Mouse (Mus musculus): ENCODE results near the gene As3mt.

The As3mt gene

DNA sequence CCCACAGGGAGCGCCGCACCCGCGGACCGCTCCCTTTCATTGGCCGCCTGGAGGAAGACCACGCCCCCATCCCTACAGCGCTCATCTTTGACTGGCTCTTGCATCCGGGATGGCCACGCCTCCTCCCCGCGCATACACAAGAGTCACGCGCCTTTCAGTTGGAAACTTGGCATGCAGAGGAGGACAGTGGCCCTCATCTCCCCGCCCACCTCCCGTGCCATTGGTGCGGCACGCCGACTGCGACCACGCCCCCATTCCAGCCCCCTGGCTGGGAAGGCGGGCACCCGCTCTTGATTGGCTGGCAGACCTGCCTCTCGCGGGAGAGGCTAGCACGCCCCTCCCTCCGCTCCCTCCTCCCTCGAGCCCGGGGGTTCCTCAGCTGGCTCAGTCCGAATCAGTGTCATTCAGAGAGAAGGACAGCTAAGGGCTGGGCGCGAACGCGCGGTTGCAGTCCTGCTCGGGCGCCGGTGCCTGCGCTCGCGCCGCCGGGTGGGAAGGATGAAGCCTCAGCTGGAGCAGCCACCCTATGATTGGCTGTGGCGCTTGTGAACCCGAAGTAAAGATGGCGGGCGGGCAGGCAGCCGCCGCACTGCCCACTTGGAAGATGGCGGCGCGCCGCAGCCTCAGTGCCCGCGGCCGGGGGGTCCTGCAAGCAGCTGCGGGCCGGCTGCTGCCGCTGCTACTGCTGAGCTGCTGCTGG, 54.1 kb downstream of the As3mt start, which contains the start of gene Cnnm2:
Gene Cnnm2, plus strand, starts transcription at position 350 of the 700 bp plus-strand sequence.
- Histone ChIP-seq H3K4me3 (replicated peaks; ENCODE audit: low read length) (peak within 1 kb of the TSS; percentile 95), H3K36me3 (ENCODE audit: insufficient read depth, low read length) (peaks cover 7% of the 10 kb centered on the region), H3K4me1 (replicated peaks; ENCODE audit: low read depth, low read length) (peaks cover 56% of the 10 kb centered on the region), H3K9me3 (ENCODE audit: low read length) (no peaks in the 10 kb centered on the region), H3K27me3 (ENCODE audit: insufficient read depth, low read length) (peaks cover 21% of the 10 kb centered on the region)
- no peak for TF ChIP-seq POU5F1 (IDR thresholded peaks at IDR 0.05; ENCODE audit: borderline replicate concordance, low read length)
- no peak for TF ChIP-seq NANOG (IDR thresholded peaks at IDR 0.05; ENCODE audit: borderline replicate concordance, low read length)

DNA sequence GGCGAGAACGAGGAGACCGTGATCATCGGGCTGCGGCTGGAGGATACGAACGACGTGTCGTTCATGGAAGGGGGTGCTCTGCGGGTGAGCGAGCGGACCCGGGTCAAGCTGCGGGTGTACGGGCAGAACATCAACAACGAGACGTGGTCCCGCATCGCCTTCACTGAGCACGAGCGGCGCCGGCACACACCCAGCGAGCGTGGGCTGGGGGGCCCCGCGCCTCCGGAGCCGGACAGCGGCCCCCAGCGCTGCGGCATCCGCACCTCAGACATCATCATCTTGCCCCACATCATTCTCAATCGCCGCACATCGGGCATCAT, 54.7 kb downstream of the As3mt start:
- Histone ChIP-seq H3K4me3 (replicated peaks; ENCODE audit: low read length) (peak overlapping the region; percentile 95), H3K4me1 (replicated peaks; ENCODE audit: low read depth, low read length) (peaks cover 56% of the 10 kb centered on the region), H3K27me3 (ENCODE audit: insufficient read depth, low read length) (peaks cover 21% of the 10 kb centered on the region), H3K9me3 (ENCODE audit: low read length) (no peaks in the 10 kb centered on the region), H3K36me3 (ENCODE audit: insufficient read depth, low read length) (peaks cover 11% of the 10 kb centered on the region)
- TF ChIP-seq POU5F1 (IDR thresholded peaks at IDR 0.05; ENCODE audit: borderline replicate concordance, low read length) (no peak), NANOG (IDR thresholded peaks at IDR 0.05; ENCODE audit: borderline replicate concordance, low read length) (no peak), CTCF (conservative IDR thresholded peaks at IDR 0.05; ENCODE audit: low read length) (no peak)

GRCm38 (mm10) chr19:46762291-46762991, 55.2 kb downstream of the As3mt start:
- H3K9me3 ChIP-seq (ENCODE audit: low read length), result no peaks in the 10 kb centered on the region
- H3K4me3 ChIP-seq (replicated peaks; ENCODE audit: low read length), result peak overlapping the region; percentile 95
- H3K27me3 ChIP-seq (ENCODE audit: insufficient read depth, low read length), result peaks cover 21% of the 10 kb centered on the region
- H3K36me3 ChIP-seq (ENCODE audit: insufficient read depth, low read length), result peaks cover 14% of the 10 kb centered on the region
- TF ChIP-seq POU5F1 (IDR thresholded peaks at IDR 0.05; ENCODE audit: borderline replicate concordance, low read length), result no peak
- no peak for TF ChIP-seq CTCF (conservative IDR thresholded peaks at IDR 0.05; ENCODE audit: low read length)
- TF ChIP-seq NANOG (IDR thresholded peaks at IDR 0.05; ENCODE audit: borderline replicate concordance, low read length), result no peak
- peaks cover 59% of the 10 kb centered on the region for H3K4me1 ChIP-seq (replicated peaks; ENCODE audit: low read depth, low read length)

DNA sequence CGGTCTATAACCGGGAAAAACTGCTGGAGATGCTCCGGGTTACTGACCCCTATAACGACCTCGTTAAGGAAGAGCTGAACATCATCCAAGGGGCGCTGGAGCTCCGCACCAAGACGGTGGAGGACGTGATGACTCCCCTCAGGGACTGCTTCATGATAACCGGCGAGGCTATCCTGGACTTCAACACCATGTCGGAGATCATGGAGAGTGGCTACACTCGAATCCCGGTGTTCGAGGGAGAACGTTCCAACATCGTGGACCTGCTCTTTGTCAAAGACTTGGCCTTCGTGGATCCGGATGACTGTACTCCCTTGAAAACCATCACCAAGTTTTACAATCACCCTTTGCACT, 55.7 kb downstream of the As3mt start:
- peak overlapping the region; percentile 95 for H3K4me3 ChIP-seq (replicated peaks; ENCODE audit: low read length)
- peaks cover 20% of the 10 kb centered on the region for H3K36me3 ChIP-seq (ENCODE audit: insufficient read depth, low read length)
- no peaks in the 10 kb centered on the region for H3K9me3 ChIP-seq (ENCODE audit: low read length)
- peaks cover 62% of the 10 kb centered on the region for H3K4me1 ChIP-seq (replicated peaks; ENCODE audit: low read depth, low read length)
- peaks cover 21% of the 10 kb centered on the region for H3K27me3 ChIP-seq (ENCODE audit: insufficient read depth, low read length)
- TF ChIP-seq CTCF (conservative IDR thresholded peaks at IDR 0.05; ENCODE audit: low read length) (no peak), NANOG (IDR thresholded peaks at IDR 0.05; ENCODE audit: borderline replicate concordance, low read length) (no peak), POU5F1 (IDR thresholded peaks at IDR 0.05; ENCODE audit: borderline replicate concordance, low read length) (no peak)

DNA sequence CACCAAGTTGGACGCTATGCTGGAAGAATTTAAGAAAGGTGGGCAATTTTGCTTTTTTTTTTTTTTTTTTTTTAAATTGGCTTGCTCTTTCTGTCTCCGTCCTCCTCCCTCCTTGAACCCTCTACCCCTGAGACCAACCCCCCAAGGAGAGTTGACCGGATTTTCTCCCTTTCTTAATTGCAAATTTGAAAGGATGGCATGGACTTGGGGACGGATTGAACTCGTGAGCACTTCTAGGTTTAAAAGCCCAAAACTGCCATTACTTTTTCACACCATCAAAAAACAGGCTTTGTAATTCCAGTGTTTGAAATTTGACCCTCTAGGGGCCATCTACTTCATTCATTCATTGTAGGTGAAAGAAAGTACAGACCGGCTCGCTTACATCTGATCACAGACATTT, 56.1 kb downstream of the As3mt start:
- peaks cover 21% of the 10 kb centered on the region for H3K36me3 ChIP-seq (ENCODE audit: insufficient read depth, low read length)
- TF ChIP-seq CTCF (conservative IDR thresholded peaks at IDR 0.05; ENCODE audit: low read length) (no peak), POU5F1 (IDR thresholded peaks at IDR 0.05; ENCODE audit: borderline replicate concordance, low read length) (no peak), NANOG (IDR thresholded peaks at IDR 0.05; ENCODE audit: borderline replicate concordance, low read length) (no peak)
- no peaks in the 10 kb centered on the region for H3K9me3 ChIP-seq (ENCODE audit: low read length)
- peaks cover 21% of the 10 kb centered on the region for H3K27me3 ChIP-seq (ENCODE audit: insufficient read depth, low read length)
- H3K4me3 ChIP-seq (replicated peaks; ENCODE audit: low read length), result peak overlapping the region; percentile 95
- peaks cover 62% of the 10 kb centered on the region for H3K4me1 ChIP-seq (replicated peaks; ENCODE audit: low read depth, low read length)

- H3K4me3 ChIP-seq (replicated peaks; ENCODE audit: low read length), result peak overlapping the region; percentile 95
- H3K27me3 ChIP-seq (ENCODE audit: insufficient read depth, low read length), result peaks cover 21% of the 10 kb centered on the region
- no peaks in the 10 kb centered on the region for H3K9me3 ChIP-seq (ENCODE audit: low read length)
- H3K36me3 ChIP-seq (ENCODE audit: insufficient read depth, low read length), result peaks cover 27% of the 10 kb centered on the region
- H3K4me1 ChIP-seq (replicated peaks; ENCODE audit: low read depth, low read length), result peaks cover 62% of the 10 kb centered on the region
- TF ChIP-seq NANOG (IDR thresholded peaks at IDR 0.05; ENCODE audit: borderline replicate concordance, low read length) (no peak), CTCF (conservative IDR thresholded peaks at IDR 0.05; ENCODE audit: low read length) (no peak), POU5F1 (IDR thresholded peaks at IDR 0.05; ENCODE audit: borderline replicate concordance, low read length) (no peak)
Measured at GRCm38 (mm10) chr19:46763932-46764762, 56.9 kb downstream of the As3mt start.

DNA sequence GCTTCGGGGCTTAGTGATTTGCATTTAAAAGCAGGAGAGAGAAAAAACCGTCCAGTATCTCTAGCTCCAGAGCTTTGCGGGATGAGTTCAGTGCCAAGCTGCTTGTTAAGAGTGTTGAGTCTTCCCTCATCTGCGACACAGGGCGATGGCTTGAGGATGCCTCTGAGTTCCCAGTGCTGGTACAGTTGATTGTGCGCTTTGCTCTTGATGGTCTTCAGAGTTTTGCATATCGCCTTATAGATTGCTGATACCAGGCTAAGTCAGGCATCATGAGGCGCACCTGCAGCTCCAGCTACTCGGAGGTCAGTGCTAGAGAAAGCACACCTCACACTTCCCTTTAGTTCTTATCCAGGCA, 57.5 kb downstream of the As3mt start:
- Histone ChIP-seq H3K27me3 (ENCODE audit: insufficient read depth, low read length) (peaks cover 21% of the 10 kb centered on the region), H3K9me3 (ENCODE audit: low read length) (no peaks in the 10 kb centered on the region), H3K4me3 (replicated peaks; ENCODE audit: low read length) (peak overlapping the region; percentile 95), H3K36me3 (ENCODE audit: insufficient read depth, low read length) (peaks cover 29% of the 10 kb centered on the region), H3K4me1 (replicated peaks; ENCODE audit: low read depth, low read length) (peaks cover 63% of the 10 kb centered on the region)
- no peak for TF ChIP-seq CTCF (conservative IDR thresholded peaks at IDR 0.05; ENCODE audit: low read length)
- no peak for TF ChIP-seq POU5F1 (IDR thresholded peaks at IDR 0.05; ENCODE audit: borderline replicate concordance, low read length)
- no peak for TF ChIP-seq NANOG (IDR thresholded peaks at IDR 0.05; ENCODE audit: borderline replicate concordance, low read length)

DNA sequence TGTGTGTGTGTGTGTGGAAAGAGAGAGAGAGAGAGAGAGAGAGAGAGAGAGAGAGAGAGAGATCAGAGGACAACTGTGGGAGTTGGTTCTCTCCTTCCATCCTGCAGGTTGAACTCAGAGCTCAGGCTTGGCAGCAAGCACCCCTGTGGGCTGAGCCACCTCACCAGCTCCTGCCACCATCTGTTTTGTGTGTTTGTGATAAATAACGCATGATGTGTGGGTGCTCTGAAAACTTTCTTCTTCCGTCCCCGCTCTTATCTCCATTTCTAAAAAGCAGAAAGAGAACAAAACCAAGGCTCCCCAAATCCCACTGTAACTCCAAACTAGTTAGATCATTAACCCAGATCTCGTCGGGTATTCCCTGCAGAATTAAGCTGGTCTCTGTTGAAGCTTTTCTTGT, 58.9 kb downstream of the As3mt start:
- Histone ChIP-seq H3K4me3 (replicated peaks; ENCODE audit: low read length) (no peak overlapping the region), H3K9me3 (ENCODE audit: low read length) (no peaks in the 10 kb centered on the region), H3K36me3 (ENCODE audit: insufficient read depth, low read length) (peaks cover 36% of the 10 kb centered on the region), H3K27me3 (ENCODE audit: insufficient read depth, low read length) (peaks cover 21% of the 10 kb centered on the region), H3K4me1 (replicated peaks; ENCODE audit: low read depth, low read length) (peaks cover 60% of the 10 kb centered on the region)
- TF ChIP-seq POU5F1 (IDR thresholded peaks at IDR 0.05; ENCODE audit: borderline replicate concordance, low read length) (no peak), CTCF (conservative IDR thresholded peaks at IDR 0.05; ENCODE audit: low read length) (no peak), NANOG (IDR thresholded peaks at IDR 0.05; ENCODE audit: borderline replicate concordance, low read length) (no peak)
